Mouse (Mus musculus) forebrain, postnatal 0 days (tissue): ENCODE results near the gene Mast3. TPM values are rescaled to one million over a fixed set of nuclear protein-coding genes. Genes with fewer than 3 reads are reported as not detected.

ENCODE experiments used
- ATAC-seq: fragments of 200-750 bp; cut with Nextera tagmentation; 2 replicates; pipeline ENCODE4 v1.8.0; 2017; ENCODE audit warnings: mild to moderate bottlenecking, moderate library complexity
- DNase-seq: peaks from one replicate; pipeline ENCODE4 v3.0.0-alpha.2; 2015
- H3K27ac ChIP-seq: fragments of 300-500 bp; sonication (generic); 2 replicates; pipeline ENCODE4 v1.5.1; 2014; ENCODE audit warnings: low read depth, mild to moderate bottlenecking, antibody characterized with exemption, low read length, moderate library complexity, mixed read lengths
- H3K27me3 ChIP-seq: fragments of 300-500 bp; sonication (generic); 2 replicates; pipeline ENCODE4 v1.6.1; 2014; ENCODE audit warnings: mild to moderate bottlenecking, low read length, mixed read lengths; ENCODE audit not compliant: insufficient read depth
- H3K36me3 ChIP-seq: fragments of 300-500 bp; sonication (generic); 2 replicates; pipeline ENCODE4 v1.6.1; 2014; ENCODE audit warnings: mild to moderate bottlenecking, moderate library complexity; ENCODE audit not compliant: insufficient read depth
- H3K4me1 ChIP-seq: fragments of 300-500 bp; sonication (generic); 2 replicates; pipeline ENCODE4 v1.6.1; 2014; ENCODE audit warnings: antibody characterized with exemption; ENCODE audit not compliant: insufficient read depth
- H3K4me2 ChIP-seq: fragments of 300-500 bp; sonication (generic); 2 replicates; pipeline ENCODE4 v1.6.1; 2014; ENCODE audit warnings: low read depth, mild to moderate bottlenecking, moderate library complexity
- H3K4me3 ChIP-seq: fragments of 300-500 bp; sonication (generic); 2 replicates; pipeline ENCODE4 v1.5.1; 2014; ENCODE audit warnings: low read depth, low read length, mixed read lengths
- H3K9ac ChIP-seq: fragments of 300-500 bp; sonication (generic); 2 replicates; pipeline ENCODE4 v1.6.1; 2014; ENCODE audit warnings: mild to moderate bottlenecking
- H3K9me3 ChIP-seq: fragments of 300-500 bp; sonication (generic); 2 replicates; pipeline ENCODE4 v1.6.1; 2016; ENCODE audit warnings: low read length
- CTCF ChIP-seq: sonication (generic); IDR thresholded peaks from 2 replicates; pipeline ENCODE4 v1.5.1; 2016; ENCODE audit warnings: antibody characterized with exemption, control low read depth, low read depth
- WGBS: fragments of 180-500 bp; shearing (Covaris S2); extraction: QIAGEN DNeasy Blood & Tissue Kit; methylation state at CpG from one replicate; pipeline ENCODE4 v1.1.7; 2014; 5-methylcytosine and 5-hydroxymethylcytosine counted together
- polyA plus RNA-seq: library from polyadenylated mRNA; unstranded; fragments of >200 nt; fragmentation: Nextera tagmentation; extraction: Ambion mirVana; gene quantifications from 2 replicates; pipeline ENCODE4 v1.2.1, GENCODE M21; 2015
- total RNA-seq: library from RNA; depleted of rRNA; stranded (reverse); fragments of >200 nt; gene quantifications from 2 replicates; pipeline ENCODE4 v1.2.3, GENCODE M21; 2014

The Mast3 gene
- total and polyA plus RNA-seq, 2 experiments from 2014 or later = 25.2 to 60.0 TPM

DNA sequence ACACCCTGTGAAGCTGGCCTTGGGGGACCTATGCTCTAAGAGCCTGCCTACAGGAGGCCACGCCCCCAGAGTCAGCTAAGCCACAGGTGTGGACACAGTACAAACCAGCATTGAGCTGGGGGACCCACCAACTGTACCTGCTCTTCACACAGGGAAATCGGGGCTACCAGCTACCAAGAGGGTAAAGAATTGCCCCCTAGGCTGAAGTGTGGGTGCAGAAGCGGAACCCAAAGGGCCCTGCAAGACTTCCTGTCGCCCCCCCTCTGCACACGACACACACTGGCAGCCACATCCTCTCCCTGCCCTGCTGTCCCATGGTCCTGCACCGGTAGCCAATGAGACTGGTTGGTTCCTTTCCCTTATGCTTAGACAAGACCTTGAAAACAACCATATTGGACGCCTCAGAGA is 13.6 kb downstream of the Mast3 start:
- no peak overlapping the region for H3K27ac ChIP-seq
- no peak for ATAC-seq

GRCm38 (mm10) chr8:70790846-70791245 is 14.0 kb downstream of the Mast3 start:
- WGBS = 59% methylated on average over 8 of the region's 8 CpGs
- no peak for ATAC-seq
- H3K4me3 ChIP-seq = 0 out of 2 replicates have a peak overlapping the region, but pooled peaks have one; percentile 3
- DNase-seq = no peak
- peaks cover 12% of the 10 kb centered on the region for H3K4me1 ChIP-seq
- H3K36me3 ChIP-seq = peaks cover 36% of the 10 kb centered on the region
- no peaks in the 10 kb centered on the region for H3K9me3 ChIP-seq
- H3K9ac ChIP-seq = peak overlapping the region; percentile 87
- no peak for TF ChIP-seq CTCF
- peak overlapping the region; percentile 85 for H3K4me2 ChIP-seq
- H3K27me3 ChIP-seq = no peaks in the 10 kb centered on the region
- H3K27ac ChIP-seq = no peak overlapping the region

More for the DNA sequence above, 13.6 kb downstream of the Mast3 start:
- Histone ChIP-seq H3K9me3 (no peaks in the 10 kb centered on the region), H3K4me1 (peaks cover 16% of the 10 kb centered on the region), H3K27me3 (no peaks in the 10 kb centered on the region), H3K9ac (peak overlapping the region; percentile 87), H3K36me3 (peaks cover 32% of the 10 kb centered on the region), H3K4me3 (peak overlapping the region; percentile 63), H3K4me2 (peak overlapping the region; percentile 85)
- WGBS = 78% methylated on average over 7 of the region's 7 CpGs
- TF ChIP-seq CTCF = no peak
- DNase-seq = no peak

DNA sequence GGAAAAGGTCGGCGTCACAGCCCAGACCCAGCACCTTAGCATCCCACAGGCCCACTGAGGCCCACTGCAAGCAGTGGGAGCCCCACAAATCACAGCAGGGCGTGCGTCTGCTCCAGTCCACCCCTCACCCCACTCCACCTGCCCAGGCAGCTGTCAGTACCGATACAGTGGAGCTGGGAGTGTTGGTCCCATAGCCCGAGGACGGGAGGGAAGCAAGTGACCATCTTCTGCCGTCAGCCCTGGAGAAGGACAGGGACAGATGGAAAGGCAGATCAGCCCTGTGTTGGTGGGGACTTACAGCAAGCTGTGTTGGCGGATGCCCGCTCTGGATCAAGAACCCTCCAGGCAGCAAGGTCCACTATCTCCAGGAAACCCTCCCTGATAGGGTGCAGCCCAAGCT is 15.8 kb downstream of the Mast3 start:
- Histone ChIP-seq H3K27me3 (no peaks in the 10 kb centered on the region), H3K27ac (no peak overlapping the region), H3K4me2 (no peak overlapping the region), H3K4me1 (peaks cover 12% of the 10 kb centered on the region), H3K9ac (no peak overlapping the region; the same call in 1 of the 2 replicates), H3K9me3 (no peaks in the 10 kb centered on the region), H3K4me3 (no peak overlapping the region), H3K36me3 (peaks cover 48% of the 10 kb centered on the region)
- WGBS = 85% methylated on average over 10 of the region's 10 CpGs
- TF ChIP-seq CTCF = no peak
- DNase-seq (no peak), ATAC-seq (no peak)

- H3K27me3 ChIP-seq = no peaks in the 10 kb centered on the region
- H3K4me3 ChIP-seq = no peak overlapping the region
- ATAC-seq (no peak), DNase-seq (no peak)
- TF ChIP-seq CTCF = no peak
- peaks cover 12% of the 10 kb centered on the region for H3K4me1 ChIP-seq
- 30% methylated on average over 30 of the region's 30 CpGs for WGBS
- no peak overlapping the region for H3K27ac ChIP-seq
- no peak overlapping the region for H3K4me2 ChIP-seq
- H3K9ac ChIP-seq = no peak overlapping the region
- H3K36me3 ChIP-seq = peaks cover 57% of the 10 kb centered on the region
- H3K9me3 ChIP-seq = no peaks in the 10 kb centered on the region
Observed at GRCm38 (mm10) chr8:70787941-70788667, 16.8 kb downstream of the Mast3 start.

DNA sequence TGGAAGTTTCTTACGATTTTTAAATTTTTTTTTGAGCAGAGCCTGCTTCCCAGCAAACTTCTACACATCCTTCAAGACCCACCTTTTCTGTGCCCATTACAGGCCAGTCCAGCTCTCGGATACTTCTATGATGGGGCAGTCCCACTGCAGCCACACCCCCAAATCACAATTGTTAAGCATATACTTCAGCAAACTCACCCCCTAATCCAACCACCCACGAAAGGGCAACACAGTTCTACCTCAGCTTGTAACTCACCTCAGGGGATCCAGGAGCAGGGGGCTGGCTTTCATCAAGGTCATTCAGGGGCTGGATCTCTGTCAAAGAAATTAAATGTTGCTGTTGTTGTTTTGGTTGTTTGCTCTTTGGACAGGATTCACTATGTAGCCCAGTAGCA is 17.8 kb downstream of the Mast3 start:
- DNase-seq (no peak), ATAC-seq (no peak)
- Histone ChIP-seq H3K4me1 (peaks cover 6% of the 10 kb centered on the region; the same call in 1 of the 2 replicates), H3K36me3 (peaks cover 61% of the 10 kb centered on the region), H3K4me3 (no peak overlapping the region), H3K9me3 (no peaks in the 10 kb centered on the region), H3K27ac (no peak overlapping the region), H3K4me2 (no peak overlapping the region), H3K27me3 (no peaks in the 10 kb centered on the region), H3K9ac (no peak overlapping the region)
- 95% methylated on average over 3 of the region's 3 CpGs for WGBS
- no peak for TF ChIP-seq CTCF

GRCm38 (mm10) chr8:70786291-70787050 is 18.4 kb downstream of the Mast3 start:
- Histone ChIP-seq H3K4me1 (peaks cover 3% of the 10 kb centered on the region; the same call in 1 of the 2 replicates), H3K36me3 (peaks cover 67% of the 10 kb centered on the region), H3K9ac (no peak overlapping the region), H3K27ac (no peak overlapping the region), H3K9me3 (no peaks in the 10 kb centered on the region), H3K27me3 (no peaks in the 10 kb centered on the region), H3K4me3 (no peak overlapping the region), H3K4me2 (no peak overlapping the region)
- DNase-seq (no peak), ATAC-seq (no peak)
- 87% methylated on average over 25 of the region's 25 CpGs for WGBS
- no peak for TF ChIP-seq CTCF

DNA sequence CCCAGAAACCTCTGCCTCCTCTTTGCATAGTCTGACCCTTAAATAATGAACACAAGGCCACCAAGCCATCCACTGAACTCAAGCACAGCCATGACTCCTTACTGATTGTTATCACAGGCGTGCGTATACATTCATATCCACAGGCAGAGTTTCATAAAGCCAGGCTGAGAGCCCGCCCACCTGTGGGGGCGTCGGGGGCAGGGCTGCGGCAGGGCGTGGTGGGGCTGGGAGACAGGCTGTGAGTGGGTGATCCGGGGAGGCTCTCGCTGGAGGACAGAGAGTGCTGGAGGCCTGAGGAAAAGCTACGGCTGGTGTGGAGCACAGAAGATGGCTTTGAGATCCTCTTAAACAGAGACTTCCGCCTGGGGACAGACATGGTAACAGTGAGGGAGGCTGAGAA is 24.8 kb downstream of the Mast3 start:
- peaks cover 14% of the 10 kb centered on the region for H3K4me1 ChIP-seq
- peaks cover 63% of the 10 kb centered on the region for H3K36me3 ChIP-seq
- no peak overlapping the region for H3K9ac ChIP-seq
- no peaks in the 10 kb centered on the region for H3K27me3 ChIP-seq
- DNase-seq = no peak
- H3K4me2 ChIP-seq = no peak overlapping the region
- no peak for TF ChIP-seq CTCF
- no peaks in the 10 kb centered on the region for H3K9me3 ChIP-seq
- H3K4me3 ChIP-seq = no peak overlapping the region
- H3K27ac ChIP-seq = no peak overlapping the region
- 85% methylated on average over 11 of the region's 11 CpGs for WGBS
- no peak for ATAC-seq
